Mouse (Mus musculus) MEL (cell line): Measurements from ENCODE around the gene Sorcs2. TPM values are rescaled to one million over a fixed set of nuclear protein-coding genes. Genes with fewer than 3 reads are reported as not detected.

Source experiments
- DNase-seq: peaks from one replicate; pipeline ENCODE4 v3.0.0; 2011; ENCODE audit warnings: low read depth, low spot score
- H3K27ac ChIP-seq: 2 replicates; pipeline ENCODE4 v1.5.1; 2012; ENCODE audit warnings: low read depth, mild to moderate bottlenecking, control low read depth, low read length, moderate library complexity; ENCODE audit not compliant: control insufficient read depth
- H3K27me3 ChIP-seq, 2 experiments: fragments of 150-350 bp in 1 of 2; sonication (generic) in 1 of 2; 2 replicates each; pipeline ENCODE4 v1.6.1; 2012; ENCODE audit warnings: low read length in 2 of 2, mild to moderate bottlenecking in 2 of 2, improper control_type of control experiment in 1 of 2, moderate library complexity in 1 of 2; ENCODE audit not compliant: insufficient read depth in 2 of 2, control insufficient read depth in 1 of 2
- H3K36me3 ChIP-seq, 2 experiments: 2 replicates each; pipeline ENCODE4 v1.6.1; 2012 to 2014; ENCODE audit warnings: low read length in 2 of 2, improper control_type of control experiment in 1 of 2, inconsistent platforms in 1 of 2, mild to moderate bottlenecking in 1 of 2; ENCODE audit not compliant: insufficient read depth in 2 of 2, control insufficient read depth in 1 of 2
- H3K4me1 ChIP-seq, 2 experiments: fragments of 150-350 bp in 1 of 2; sonication (generic) in 1 of 2; 2 replicates each; pipeline ENCODE4 v1.6.1; 2012; ENCODE audit warnings: low read length in 2 of 2, improper control_type of control experiment in 1 of 2, mild to moderate bottlenecking in 1 of 2; ENCODE audit not compliant: insufficient read depth in 2 of 2, control insufficient read depth in 1 of 2
- H3K4me3 ChIP-seq, 2 experiments: fragments of 150-350 bp in 1 of 2; sonication (generic) in 1 of 2; 2 replicates each; pipeline ENCODE4 v1.5.1; 2012; ENCODE audit warnings: low read depth in 2 of 2, low read length in 2 of 2, mild to moderate bottlenecking in 2 of 2, moderate library complexity in 2 of 2, control low read depth in 1 of 2, improper control_type of control experiment in 1 of 2; ENCODE audit not compliant: control insufficient read depth in 1 of 2, insufficient read depth in 1 of 2
- H3K79me2 ChIP-seq: 2 replicates; pipeline ENCODE4 v1.6.1; 2012; ENCODE audit warnings: mild to moderate bottlenecking, low read length, moderate library complexity; ENCODE audit not compliant: control insufficient read depth, poor library complexity, insufficient read depth
- H3K9ac ChIP-seq: 2 replicates; pipeline ENCODE4 v1.6.1; 2012; ENCODE audit warnings: low read depth, mild to moderate bottlenecking, control low read depth, low read length, moderate library complexity; ENCODE audit not compliant: control insufficient read depth, poor library complexity, severe bottlenecking
- H3K9me3 ChIP-seq: fragments of 150-350 bp; sonication (generic); replicated peaks from 2 replicates; pipeline ENCODE4 v1.6.1; 2012; ENCODE audit warnings: mild to moderate bottlenecking, low read length, improper control_type of control experiment, moderate library complexity; ENCODE audit not compliant: insufficient read depth
- CTCF ChIP-seq, 3 experiments: IDR thresholded peaks in 2 of 3; conservative IDR thresholded peaks in 1 of 3; 2 replicates each; pipeline ENCODE4 v1.5.1; 2011 to 2012; ENCODE audit warnings: low read length in 3 of 3, low read depth in 2 of 3, mild to moderate bottlenecking in 2 of 3, improper control_type of control experiment in 1 of 3, inconsistent platforms in 1 of 3, mixed read lengths in 1 of 3, moderate library complexity in 1 of 3; ENCODE audit not compliant: control insufficient read depth in 1 of 3, insufficient read depth in 1 of 3, poor library complexity in 1 of 3, severe bottlenecking in 1 of 3
- E2F4 ChIP-seq: IDR thresholded peaks from 2 replicates; pipeline ENCODE4 v1.6.1; 2011; ENCODE audit warnings: low read depth, low read length, improper control_type of control experiment, borderline replicate concordance
- GABPA ChIP-seq: IDR thresholded peaks from 2 replicates; pipeline ENCODE4 v1.6.1; 2012; ENCODE audit warnings: low read depth, mild to moderate bottlenecking, inconsistent platforms, low read length, improper control_type of control experiment, moderate library complexity
- HCFC1 ChIP-seq: IDR thresholded peaks from 2 replicates; pipeline ENCODE4 v1.6.1; 2012; ENCODE audit warnings: low read depth, mild to moderate bottlenecking, inconsistent platforms, low read length, improper control_type of control experiment, moderate library complexity
- JUND ChIP-seq: IDR thresholded peaks from 2 replicates; pipeline ENCODE4 v1.6.1; 2011; ENCODE audit warnings: low read depth, mild to moderate bottlenecking, improper control_type of control experiment, low read length
- MAX ChIP-seq: IDR thresholded peaks from 2 replicates; pipeline ENCODE4 v1.6.1; 2011; ENCODE audit warnings: low read length, improper control_type of control experiment
- MEF2A ChIP-seq: IDR thresholded peaks from 2 replicates; pipeline ENCODE4 v1.6.1; 2014; ENCODE audit warnings: low read depth, mild to moderate bottlenecking, inconsistent platforms, low read length, improper control_type of control experiment; ENCODE audit not compliant: poor library complexity, insufficient replicate concordance, severe bottlenecking; ENCODE audit errors: extremely low read depth
- MYC ChIP-seq: IDR thresholded peaks from 2 replicates; pipeline ENCODE4 v1.6.1; 2011; ENCODE audit warnings: low read depth, mild to moderate bottlenecking, low read length, improper control_type of control experiment, moderate library complexity
- NELFE ChIP-seq: IDR thresholded peaks from 2 replicates; pipeline ENCODE4 v1.6.1; 2011; ENCODE audit warnings: low read depth, low read length, improper control_type of control experiment
- NRF1 ChIP-seq: IDR thresholded peaks from 2 replicates; pipeline ENCODE4 v1.6.1; 2014; ENCODE audit warnings: low read depth, mild to moderate bottlenecking, inconsistent platforms, low read length, improper control_type of control experiment, moderate library complexity; ENCODE audit not compliant: poor library complexity, insufficient read depth, severe bottlenecking
- POLR2A ChIP-seq, 2 experiments: IDR thresholded peaks; 2 replicates each; pipeline ENCODE4 v1.6.1; 2011 to 2012; ENCODE audit warnings: low read length in 2 of 2, mild to moderate bottlenecking in 2 of 2, control low read depth in 1 of 2, improper control_type of control experiment in 1 of 2, low read depth in 1 of 2, moderate library complexity in 1 of 2; ENCODE audit not compliant: control insufficient read depth in 1 of 2, insufficient read depth in 1 of 2, poor library complexity in 1 of 2
- RCOR1 ChIP-seq: IDR thresholded peaks from 2 replicates; pipeline ENCODE4 v1.6.1; 2012; ENCODE audit warnings: low read depth, mild to moderate bottlenecking, inconsistent platforms, low read length, improper control_type of control experiment
- SIN3A ChIP-seq: IDR thresholded peaks from 2 replicates; pipeline ENCODE4 v1.6.1; 2012; ENCODE audit warnings: low read length, improper control_type of control experiment, inconsistent platforms
- SMC3 ChIP-seq: IDR thresholded peaks from 2 replicates; pipeline ENCODE4 v1.6.1; 2011; ENCODE audit warnings: low read depth, low read length, improper control_type of control experiment
- TBP ChIP-seq: IDR thresholded peaks from 2 replicates; pipeline ENCODE4 v1.8.0; 2011; ENCODE audit warnings: low read depth, low read length, improper control_type of control experiment
- TCF12 ChIP-seq: IDR thresholded peaks from 2 replicates; pipeline ENCODE4 v1.6.1; 2014; ENCODE audit warnings: low read depth, mild to moderate bottlenecking, inconsistent platforms, low read length, improper control_type of control experiment, moderate library complexity
- polyA plus RNA-seq, 2 experiments: library from polyadenylated mRNA; stranded (reverse) in 1 of 2; unstranded in 1 of 2; fragments of >175 nt in 1 of 2; fragments of >200 nt in 1 of 2; gene quantifications; 2 replicates each; pipeline versions ENCODE4 v1.2.1 to v1.2.4; 2012; ENCODE audit warnings: low replicate concordance in 2 of 2, low read depth in 1 of 2; ENCODE audit not compliant: insufficient read length in 2 of 2, insufficient read depth in 1 of 2, missing spikeins in 1 of 2
- total RNA-seq: library from RNA; depleted of rRNA; stranded (reverse); fragments of 300-350 nt; gene quantifications from 2 replicates; pipeline ENCODE4 v1.2.3, GENCODE M21; 2012

Sorcs2 gene
- total and polyA plus RNA-seq, 3 experiments: not detected

DNA sequence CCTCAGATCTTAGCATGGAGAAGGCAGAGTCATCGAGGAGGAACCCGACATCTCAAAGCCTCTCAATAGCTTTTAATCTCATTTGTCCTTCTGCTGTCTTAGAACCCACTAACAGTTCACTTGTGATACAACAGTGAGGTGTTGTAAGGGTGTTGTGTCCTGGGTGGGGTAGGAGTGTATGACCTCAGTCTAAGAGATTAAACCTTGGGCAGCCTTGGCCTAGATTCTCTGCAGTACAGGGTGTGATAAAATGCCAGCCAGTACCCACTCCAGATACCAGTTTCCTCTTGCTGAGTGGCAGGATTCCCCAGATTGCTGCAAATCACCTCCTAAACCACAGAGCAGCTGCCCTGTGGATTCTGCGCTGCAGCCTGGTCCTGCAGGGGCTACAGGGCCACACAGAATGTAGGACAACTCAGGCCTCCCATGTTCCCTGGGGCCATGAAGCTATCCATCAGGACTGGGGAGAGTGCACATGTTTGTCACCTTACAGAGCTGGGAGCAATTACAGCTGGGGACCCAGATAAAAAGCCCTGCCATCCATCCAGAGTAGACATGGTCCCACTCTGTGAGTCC lies 130.7 kb downstream of the Sorcs2 start:
- no peaks in the 10 kb centered on the region for H3K36me3 ChIP-seq
- H3K27ac ChIP-seq: no peak overlapping the region
- no peaks in the 10 kb centered on the region for H3K27me3 ChIP-seq
- no peaks in the 10 kb centered on the region for H3K4me1 ChIP-seq
- H3K4me3 ChIP-seq: no peak overlapping the region
- TF ChIP-seq NRF1: no peak
- no peak for TF ChIP-seq E2F4
- TF ChIP-seq MAX: no peak
- no peak for TF ChIP-seq POLR2A (IDR thresholded peaks at IDR 0.05; ENCODE audit: control insufficient read depth in 1 of 2, insufficient read depth in 1 of 2, low read depth in 1 of 2, low read length in 2 of 2, poor library complexity in 1 of 2)
- no peak for TF ChIP-seq RCOR1
- TF ChIP-seq SMC3: no peak
- no peak for TF ChIP-seq MYC
- H3K9me3 ChIP-seq: no peaks in the 10 kb centered on the region
- DNase-seq: no peak
- H3K79me2 ChIP-seq: no peaks in the 10 kb centered on the region
- H3K9ac ChIP-seq: no peak overlapping the region

DNA sequence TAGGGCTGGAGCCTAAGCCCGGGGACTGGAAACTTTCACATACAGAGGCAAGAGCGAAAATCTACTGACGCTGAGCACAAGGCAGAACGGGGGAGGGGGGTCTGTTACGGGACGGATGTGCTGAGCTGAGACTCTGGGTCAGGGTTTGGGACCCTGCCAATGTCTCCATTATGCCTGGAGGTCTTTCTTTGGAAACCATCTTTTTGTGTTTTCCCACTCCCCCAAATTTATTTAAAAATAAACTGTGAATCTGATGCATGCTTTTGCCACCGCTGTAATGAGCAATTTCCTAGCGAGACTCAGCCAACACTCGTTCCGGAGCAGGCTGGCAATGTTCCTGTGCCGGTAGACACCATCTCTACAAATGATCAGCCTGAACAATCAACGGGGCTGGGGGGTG lies 137.1 kb downstream of the Sorcs2 start:
- Histone ChIP-seq H3K9me3 (0 out of 2 replicates have a peak, but pooled peaks cover 1% of the 10 kb centered on the region), H3K36me3 (no peaks in the 10 kb centered on the region), H3K4me3 (no peak overlapping the region), H3K4me1 (no peaks in the 10 kb centered on the region), H3K27me3 (no peaks in the 10 kb centered on the region), H3K79me2 (no peaks in the 10 kb centered on the region), H3K27ac (no peak overlapping the region), H3K9ac (no peak overlapping the region)
- no peak for TF ChIP-seq SIN3A
- no peak for DNase-seq

DNA sequence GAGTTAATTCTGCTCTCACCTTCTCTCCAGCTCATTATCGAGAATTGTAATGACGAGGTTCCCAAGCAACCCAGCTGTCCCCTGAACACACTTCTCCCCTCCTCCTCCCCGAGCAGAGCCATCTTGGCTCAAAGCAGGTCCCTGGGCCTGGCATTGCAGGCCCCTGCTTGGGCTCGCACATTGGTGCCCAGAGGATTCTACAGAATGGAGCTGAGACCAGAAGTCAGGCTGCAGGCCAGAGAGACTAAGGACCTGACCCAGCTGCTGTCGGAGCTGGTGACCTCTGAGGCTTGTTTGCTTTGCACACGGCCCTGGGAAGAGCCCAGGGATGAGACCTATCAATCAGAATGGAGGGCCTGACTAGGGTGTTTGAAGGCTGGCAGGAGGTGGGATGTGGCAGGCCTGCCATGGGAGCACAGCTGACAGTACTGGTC lies 138.2 kb downstream of the Sorcs2 start:
- DNase-seq: no peak
- no peak overlapping the region for H3K4me3 ChIP-seq
- TF ChIP-seq JUND (no peak), GABPA (no peak), CTCF (IDR thresholded peaks at IDR 0.05 in 2 of 3, conservative IDR thresholded peaks at IDR 0.05 in 1 of 3; ENCODE audit: control insufficient read depth in 1 of 3, insufficient read depth in 1 of 3, low read depth in 2 of 3, low read length in 3 of 3, poor library complexity in 1 of 3, severe bottlenecking in 1 of 3) (no peak), HCFC1 (no peak), MEF2A (no peak), RCOR1 (no peak), TCF12 (no peak), MYC (no peak), TBP (no peak), NELFE (no peak)
- H3K4me1 ChIP-seq: no peaks in the 10 kb centered on the region
- H3K9me3 ChIP-seq: 0 out of 2 replicates have a peak, but pooled peaks cover 1% of the 10 kb centered on the region
- no peaks in the 10 kb centered on the region for H3K79me2 ChIP-seq
- no peak overlapping the region for H3K27ac ChIP-seq
- no peaks in the 10 kb centered on the region for H3K27me3 ChIP-seq
- no peak overlapping the region for H3K9ac ChIP-seq
- no peaks in the 10 kb centered on the region for H3K36me3 ChIP-seq
